Mouse (Mus musculus): ENCODE measurements around the gene Gm21985.

DNA sequence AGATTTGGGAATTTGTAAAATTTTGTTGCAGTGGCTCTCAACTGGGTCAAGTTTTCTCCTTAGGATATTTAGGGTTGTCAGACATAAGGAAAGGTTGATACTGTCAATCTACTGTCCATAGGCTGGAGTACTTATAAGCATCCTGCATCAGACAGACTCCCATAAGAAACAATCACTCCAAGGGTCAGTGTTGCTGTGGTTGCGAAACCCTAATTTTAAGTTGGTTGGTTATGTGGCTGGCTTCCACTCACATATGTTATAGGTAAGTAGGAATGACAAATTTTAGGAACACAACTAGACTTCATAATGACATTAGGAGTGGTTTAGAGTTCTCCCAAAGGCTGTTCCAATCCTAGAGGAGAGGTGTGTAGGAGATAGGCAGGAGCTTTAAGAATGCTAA is 115.1 kb downstream of the Gm21985 start:
- TF ChIP-seq GATA1 (IDR thresholded peaks at IDR 0.05; ENCODE audit: low read length) (no peak), TAL1 (IDR thresholded peaks at IDR 0.05; ENCODE audit: low read length) (no peak)
